Mouse (Mus musculus) ES-E14 (cell line): Measurements from ENCODE around the gene Acads. TPM values are rescaled to one million over a fixed set of nuclear protein-coding genes. Genes with fewer than 3 reads are reported as not detected.

Experiments
- DNase-seq: peaks from one replicate; pipeline ENCODE4 v3.0.0-alpha.2; 2013; ENCODE audit warnings: low read depth, low spot score
- H3K27ac ChIP-seq: 2 replicates; pipeline ENCODE4 v1.5.1; 2012; ENCODE audit warnings: low read depth, mild to moderate bottlenecking, low read length, moderate library complexity, mixed read lengths; ENCODE audit not compliant: poor library complexity, insufficient read depth, severe bottlenecking
- H3K36me3 ChIP-seq: 2 replicates; pipeline ENCODE4 v1.6.1; 2012; ENCODE audit warnings: mild to moderate bottlenecking, low read length, moderate library complexity, mixed read lengths; ENCODE audit not compliant: control insufficient read depth, poor library complexity, insufficient read depth, severe bottlenecking
- H3K4me1 ChIP-seq, 2 experiments: fragments of 150-350 bp in 1 of 2; sonication (generic) in 1 of 2; 2 replicates each; pipeline ENCODE4 v1.6.1; 2012; ENCODE audit warnings: low read length in 2 of 2, mild to moderate bottlenecking in 1 of 2, mixed read lengths in 1 of 2; ENCODE audit not compliant: control insufficient read depth in 2 of 2, insufficient read depth in 2 of 2, poor library complexity in 1 of 2
- H3K4me3 ChIP-seq, 2 experiments: fragments of 150-350 bp in 1 of 2; sonication (generic) in 1 of 2; 2 replicates each; pipeline ENCODE4 v1.5.1; 2012; ENCODE audit warnings: low read length in 2 of 2, low read depth in 1 of 2, mild to moderate bottlenecking in 1 of 2, mixed read lengths in 1 of 2; ENCODE audit not compliant: insufficient read depth in 1 of 2, poor library complexity in 1 of 2, severe bottlenecking in 1 of 2
- H3K9ac ChIP-seq: 2 replicates; pipeline ENCODE4 v1.6.1; 2012; ENCODE audit warnings: low read depth, mild to moderate bottlenecking, low read length, mixed read lengths; ENCODE audit not compliant: poor library complexity, insufficient read depth, severe bottlenecking
- H3K9me3 ChIP-seq: fragments of 150-350 bp; sonication (generic); 2 replicates; pipeline ENCODE4 v1.6.1; 2012; ENCODE audit warnings: low read depth, mild to moderate bottlenecking, low read length; ENCODE audit not compliant: control insufficient read depth, insufficient read depth
- CHD2 ChIP-seq: IDR thresholded peaks from 2 replicates; pipeline ENCODE4 v1.6.1; 2014; ENCODE audit warnings: mild to moderate bottlenecking, low read depth, low read length, inconsistent platforms
- HCFC1 ChIP-seq: IDR thresholded peaks from 2 replicates; pipeline ENCODE4 v1.6.1; 2012; ENCODE audit warnings: low read length, inconsistent platforms, borderline replicate concordance; ENCODE audit not compliant: insufficient read depth
- MAFK ChIP-seq: IDR thresholded peaks from 2 replicates; pipeline ENCODE4 v1.6.1; 2014; ENCODE audit warnings: mild to moderate bottlenecking, low read depth, low read length, inconsistent platforms; ENCODE audit not compliant: insufficient read depth
- ZC3H11A ChIP-seq: IDR thresholded peaks from 2 replicates; pipeline ENCODE4 v1.6.1; 2012; ENCODE audit warnings: low read depth, mild to moderate bottlenecking, inconsistent platforms, low read length, borderline replicate concordance
- ZNF384 ChIP-seq: IDR thresholded peaks from 2 replicates; pipeline ENCODE4 v1.6.1; 2012; ENCODE audit warnings: low read depth, low read length, inconsistent platforms
- in situ Hi-C, 2 experiments: fragments of 600-800 bp; cut with MboI; formaldehyde crosslinking; loops; one replicate each; pipeline ENCODE4 v1.15.1; 2025; ENCODE audit warnings: low sequenced_read_pairs in 2 of 2, inconsistent platforms in 1 of 2; ENCODE audit not compliant: unreplicated experiment in 2 of 2
- total RNA-seq: library from RNA; depleted of rRNA; stranded (reverse); fragments of 300-350 nt; gene quantifications from 2 replicates; pipeline ENCODE4 v1.2.3, GENCODE M21; 2012

The Acads gene
- total RNA-seq, 1 experiment: 41.1 TPM

- peak overlapping the region; percentile 64; the same call in 1 of the 2 replicates for H3K9ac ChIP-seq
- in situ Hi-C loops: no loop called here
- no peaks in the 10 kb centered on the region for H3K9me3 ChIP-seq
- peaks cover 5% of the 10 kb centered on the region; the same call in 1 of the 2 replicates for H3K36me3 ChIP-seq
- peaks cover 6 to 19% of the 10 kb centered on the region in 2 experiments for H3K4me1 ChIP-seq
- no peak overlapping the region for H3K27ac ChIP-seq
- TF ChIP-seq ZNF384 (no peak), CHD2 (no peak), HCFC1 (no peak)
- no peak for DNase-seq
- H3K4me3 ChIP-seq: peak overlapping the region; percentile 87 to 89
Observed at GRCm38 (mm10) chr5:115156401-115156800, 37.3 kb upstream of the Acads start.

- H3K27ac ChIP-seq: no peak overlapping the region; the same call in 1 of the 2 replicates
- no peak for DNase-seq
- in situ Hi-C loops: no loop called here
- TF ChIP-seq ZC3H11A (no peak), MAFK (peak; percentile 66)
- peak overlapping the region; percentile 87 to 89 for H3K4me3 ChIP-seq
- peaks cover 6 to 19% of the 10 kb centered on the region in 2 experiments for H3K4me1 ChIP-seq
- peaks cover 6% of the 10 kb centered on the region for H3K36me3 ChIP-seq
- no peaks in the 10 kb centered on the region for H3K9me3 ChIP-seq
- H3K9ac ChIP-seq: peak overlapping the region; percentile 64; the same call in 1 of the 2 replicates
Observed at GRCm38 (mm10) chr5:115155831-115156230, 36.7 kb upstream of the Acads start.

- no peak for TF ChIP-seq MAFK
- peak overlapping the region; percentile 55; the same call in 1 of the 2 replicates for H3K27ac ChIP-seq
- H3K36me3 ChIP-seq: peaks cover 12% of the 10 kb centered on the region
- no peaks in the 10 kb centered on the region for H3K9me3 ChIP-seq
- no peak for DNase-seq
- in situ Hi-C loops: no loop called here
- peak overlapping the region; percentile 87 to 89 for H3K4me3 ChIP-seq
- peak overlapping the region; percentile 64 for H3K9ac ChIP-seq
- peaks cover 6 to 24% of the 10 kb centered on the region in 2 experiments for H3K4me1 ChIP-seq
Observed at GRCm38 (mm10) chr5:115155156-115155631, 36.0 kb upstream of the Acads start.

- in situ Hi-C loops: no loop called here
- no peak for DNase-seq
- TF ChIP-seq CHD2 (no peak), MAFK (no peak), ZC3H11A (no peak), HCFC1 (no peak), ZNF384 (no peak)
- H3K4me3 ChIP-seq: no peak overlapping the region
- peaks cover 6 to 25% of the 10 kb centered on the region in 2 experiments for H3K4me1 ChIP-seq
- H3K9ac ChIP-seq: peak overlapping the region; percentile 21; the same call in 1 of the 2 replicates
- H3K27ac ChIP-seq: peak overlapping the region; percentile 37; the same call in 1 of the 2 replicates
- peaks cover 32% of the 10 kb centered on the region for H3K36me3 ChIP-seq
- no peaks in the 10 kb centered on the region for H3K9me3 ChIP-seq
Observed at GRCm38 (mm10) chr5:115152132-115152956, 33.2 kb upstream of the Acads start.

- Histone ChIP-seq H3K27ac (no peak overlapping the region), H3K9ac (no peak overlapping the region; the same call in 1 of the 2 replicates), H3K36me3 (peaks cover 39% of the 10 kb centered on the region), H3K4me1 (peaks cover 6 to 25% of the 10 kb centered on the region in 2 experiments), H3K4me3 (0 out of 4 replicates have a peak overlapping the region, but pooled peaks of 1 of the 2 experiments have one; percentile 2), H3K9me3 (no peaks in the 10 kb centered on the region)
- TF ChIP-seq ZC3H11A: no peak
- TF ChIP-seq MAFK: no peak
- no peak for TF ChIP-seq CHD2
- no peak for TF ChIP-seq ZNF384
- no peak for TF ChIP-seq HCFC1
- DNase-seq: no peak
- in situ Hi-C loops: no loop called here
Observed at GRCm38 (mm10) chr5:115151457-115151856, 32.3 kb upstream of the Acads start.
